Mouse (Mus musculus): Measurements from ENCODE around the gene Slamf8. TPM values are rescaled to one million over a fixed set of nuclear protein-coding genes. Genes with fewer than 3 reads are reported as not detected.

Gene Slamf8
- polyA plus RNA-seq (2015; fragmentation: Nextera tagmentation; extraction: Ambion mirVana): not detected in 2 replicates

DNA sequence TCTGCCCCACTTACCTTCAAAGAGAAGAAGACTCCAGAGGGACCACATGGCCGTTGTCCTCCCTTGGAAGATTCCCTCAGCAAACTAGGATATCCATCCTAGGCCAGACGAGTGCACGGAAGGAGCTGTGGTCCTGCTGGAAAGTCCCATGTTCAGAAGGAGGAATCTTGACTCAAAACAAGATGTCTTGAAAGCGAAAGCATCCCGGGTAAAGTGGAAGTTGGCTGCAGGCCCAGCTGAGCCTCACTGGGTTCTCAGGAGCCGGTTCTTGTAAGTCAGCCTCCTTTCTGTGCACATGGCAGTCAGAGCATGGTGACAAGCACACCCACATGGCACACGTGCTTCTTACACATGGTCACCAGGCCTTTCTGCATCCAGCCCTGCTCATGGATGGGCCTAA lies at the start of gene Slamf8:
Gene Slamf8 (minus strand): TSS at position 184 of the 400 bp plus-strand sequence.
- WGBS: 82% methylated on average over 7 of the region's 7 CpGs
- no peaks in the 10 kb centered on the region for H3K9me3 ChIP-seq
- H3K4me3 ChIP-seq: no peak within 1 kb of the TSS
- H3K27me3 ChIP-seq: no peaks in the 10 kb centered on the region
- H3K9ac ChIP-seq (replicated peaks): no peak within 1 kb of the TSS
- ATAC-seq (replicated peaks): no peak
- H3K36me3 ChIP-seq: no peaks in the 10 kb centered on the region
- H3K4me2 ChIP-seq (replicated peaks): no peak within 1 kb of the TSS
- no peak within 1 kb of the TSS for H3K27ac ChIP-seq (replicated peaks)
- peaks cover 12% of the 10 kb centered on the region for H3K4me1 ChIP-seq

DNA sequence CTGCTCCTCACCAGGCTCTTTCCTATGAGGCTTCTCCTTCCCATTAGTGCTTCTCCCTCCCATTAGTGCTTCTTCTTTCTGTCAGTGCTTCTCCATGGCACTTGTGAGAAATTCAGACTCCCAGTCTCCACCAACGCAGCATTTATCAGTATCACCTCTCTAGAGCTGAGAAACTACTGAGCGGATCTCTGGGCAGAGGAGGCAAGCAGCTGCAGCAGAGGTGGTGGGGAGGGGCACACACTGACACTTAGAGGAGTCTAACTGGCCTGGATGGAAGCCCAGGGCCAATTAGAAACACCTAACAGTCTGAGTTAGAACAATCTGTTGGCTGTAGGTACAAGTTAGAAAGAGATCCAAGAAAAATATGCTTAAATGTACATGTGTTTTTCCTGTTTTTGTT lies 48.4 kb upstream of the Slamf8 start:
- Histone ChIP-seq H3K27me3 (no peaks in the 10 kb centered on the region), H3K4me2 (replicated peaks) (no peak overlapping the region), H3K4me1 (no peaks in the 10 kb centered on the region), H3K36me3 (no peaks in the 10 kb centered on the region), H3K9ac (replicated peaks) (no peak overlapping the region), H3K9me3 (no peaks in the 10 kb centered on the region), H3K27ac (replicated peaks) (no peak overlapping the region), H3K4me3 (no peak overlapping the region)
- whole genome bisulfite sequencing: 59% methylated on average over 2 of the region's 2 CpGs
- ATAC-seq (replicated peaks): no peak

DNA sequence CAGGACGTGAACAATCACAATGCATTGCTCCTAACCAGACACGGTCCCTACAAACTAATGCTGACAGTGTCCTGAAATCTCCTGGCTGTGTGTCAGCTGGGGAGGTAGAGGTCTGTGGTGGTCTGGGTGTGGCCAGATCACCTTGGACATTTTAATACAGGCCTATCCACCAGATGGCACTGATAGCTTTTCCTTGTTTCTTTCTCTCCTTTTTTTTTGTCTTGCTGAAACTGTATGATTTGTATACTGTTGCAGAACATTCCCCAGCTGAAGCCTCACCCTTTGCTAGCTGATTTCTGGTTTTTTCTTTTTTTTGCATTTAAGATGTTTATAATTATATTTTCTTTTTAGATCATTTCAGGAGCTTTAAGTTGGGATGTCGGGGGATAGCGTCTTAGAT lies 47.4 kb upstream of the Slamf8 start:
- Histone ChIP-seq H3K36me3 (no peaks in the 10 kb centered on the region), H3K4me2 (replicated peaks) (no peak overlapping the region), H3K9ac (replicated peaks) (no peak overlapping the region), H3K27ac (replicated peaks) (no peak overlapping the region), H3K4me1 (no peaks in the 10 kb centered on the region), H3K4me3 (no peak overlapping the region), H3K9me3 (no peaks in the 10 kb centered on the region), H3K27me3 (no peaks in the 10 kb centered on the region)
- no peak for ATAC-seq (replicated peaks)
- 82% methylated on average over 4 of the region's 4 CpGs for WGBS

DNA sequence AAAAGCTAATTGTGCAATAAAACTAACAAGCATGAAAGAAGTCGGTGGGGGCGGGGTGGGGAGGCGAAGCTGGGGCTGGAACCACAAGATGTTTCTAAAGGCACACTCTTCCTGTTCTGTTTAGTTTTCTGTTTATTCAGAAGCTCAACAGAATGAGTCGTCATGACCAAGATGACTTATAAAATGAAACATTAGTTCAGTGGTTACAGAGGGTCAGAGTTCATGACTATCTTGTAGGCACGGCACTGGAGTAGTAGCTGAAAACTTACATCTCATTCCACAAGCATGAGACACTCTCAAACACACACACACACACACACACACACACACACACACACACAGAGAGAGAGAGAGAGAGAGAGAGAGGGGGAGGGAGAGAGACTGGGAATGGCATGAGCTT lies 45.9 kb upstream of the Slamf8 start:
- no peak overlapping the region for H3K4me3 ChIP-seq
- no peaks in the 10 kb centered on the region for H3K36me3 ChIP-seq
- H3K4me1 ChIP-seq: 0 out of 2 replicates have a peak, but pooled peaks cover 3% of the 10 kb centered on the region
- H3K27ac ChIP-seq (replicated peaks): no peak overlapping the region
- WGBS: 96% methylated on average over 5 of the region's 5 CpGs
- H3K4me2 ChIP-seq (replicated peaks): no peak overlapping the region
- no peak overlapping the region for H3K9ac ChIP-seq (replicated peaks)
- no peaks in the 10 kb centered on the region for H3K9me3 ChIP-seq
- H3K27me3 ChIP-seq: no peaks in the 10 kb centered on the region
- ATAC-seq (replicated peaks): no peak

DNA sequence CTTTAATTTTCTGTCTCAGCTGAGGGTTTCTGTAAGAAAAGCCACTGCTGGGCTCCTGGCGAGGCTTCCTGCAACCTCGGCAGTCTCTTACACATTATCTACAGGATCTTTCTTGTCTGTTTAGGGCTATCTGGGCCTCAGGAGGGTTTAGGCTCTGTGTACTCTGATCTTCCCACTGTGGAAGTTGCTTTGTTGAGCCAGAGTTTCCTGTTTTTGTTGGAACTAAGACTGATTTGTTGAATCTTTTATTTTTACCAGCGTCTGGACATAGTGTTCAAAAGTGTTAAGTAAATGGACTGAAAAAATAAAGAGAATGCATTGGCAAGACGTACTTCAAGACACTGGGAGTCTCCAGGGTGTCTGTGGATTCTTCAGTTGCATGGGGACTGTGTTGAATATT lies 44.9 kb upstream of the Slamf8 start:
- Histone ChIP-seq H3K9ac (replicated peaks) (no peak overlapping the region), H3K4me2 (replicated peaks) (no peak overlapping the region), H3K4me3 (no peak overlapping the region), H3K9me3 (no peaks in the 10 kb centered on the region), H3K36me3 (no peaks in the 10 kb centered on the region), H3K27ac (replicated peaks) (0 out of 2 replicates have a peak overlapping the region, but pooled peaks have one; percentile 20), H3K27me3 (no peaks in the 10 kb centered on the region), H3K4me1 (0 out of 2 replicates have a peak, but pooled peaks cover 3% of the 10 kb centered on the region)
- ATAC-seq (replicated peaks): no peak
- 65% methylated on average over 4 of the region's 4 CpGs for WGBS

DNA sequence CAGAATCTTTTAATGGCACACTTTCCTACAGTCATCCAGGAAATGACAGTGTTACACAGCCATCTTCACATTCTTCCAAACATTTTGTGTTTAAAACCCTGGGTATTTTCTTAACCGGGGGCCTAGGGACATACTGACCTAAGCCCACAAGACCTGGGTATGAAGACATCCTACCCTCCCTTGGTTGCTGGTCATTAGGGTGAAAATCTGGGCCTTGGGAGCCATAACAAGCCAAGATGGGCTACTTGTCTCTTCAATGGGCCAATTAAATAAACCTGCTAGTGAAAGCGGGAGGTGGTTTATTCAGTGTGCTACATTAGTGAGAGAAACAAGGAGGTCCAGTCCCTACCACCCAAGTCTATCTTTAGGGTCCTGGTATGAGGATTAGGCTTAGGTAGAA lies 43.8 kb upstream of the Slamf8 start:
- Histone ChIP-seq H3K4me1 (0 out of 2 replicates have a peak, but pooled peaks cover 3% of the 10 kb centered on the region), H3K36me3 (no peaks in the 10 kb centered on the region), H3K4me2 (replicated peaks) (no peak overlapping the region), H3K27me3 (no peaks in the 10 kb centered on the region), H3K9me3 (no peaks in the 10 kb centered on the region), H3K4me3 (no peak overlapping the region), H3K9ac (replicated peaks) (no peak overlapping the region), H3K27ac (replicated peaks) (no peak overlapping the region)
- 87% methylated on average over 2 of the region's 2 CpGs for WGBS
- ATAC-seq (replicated peaks): no peak

DNA sequence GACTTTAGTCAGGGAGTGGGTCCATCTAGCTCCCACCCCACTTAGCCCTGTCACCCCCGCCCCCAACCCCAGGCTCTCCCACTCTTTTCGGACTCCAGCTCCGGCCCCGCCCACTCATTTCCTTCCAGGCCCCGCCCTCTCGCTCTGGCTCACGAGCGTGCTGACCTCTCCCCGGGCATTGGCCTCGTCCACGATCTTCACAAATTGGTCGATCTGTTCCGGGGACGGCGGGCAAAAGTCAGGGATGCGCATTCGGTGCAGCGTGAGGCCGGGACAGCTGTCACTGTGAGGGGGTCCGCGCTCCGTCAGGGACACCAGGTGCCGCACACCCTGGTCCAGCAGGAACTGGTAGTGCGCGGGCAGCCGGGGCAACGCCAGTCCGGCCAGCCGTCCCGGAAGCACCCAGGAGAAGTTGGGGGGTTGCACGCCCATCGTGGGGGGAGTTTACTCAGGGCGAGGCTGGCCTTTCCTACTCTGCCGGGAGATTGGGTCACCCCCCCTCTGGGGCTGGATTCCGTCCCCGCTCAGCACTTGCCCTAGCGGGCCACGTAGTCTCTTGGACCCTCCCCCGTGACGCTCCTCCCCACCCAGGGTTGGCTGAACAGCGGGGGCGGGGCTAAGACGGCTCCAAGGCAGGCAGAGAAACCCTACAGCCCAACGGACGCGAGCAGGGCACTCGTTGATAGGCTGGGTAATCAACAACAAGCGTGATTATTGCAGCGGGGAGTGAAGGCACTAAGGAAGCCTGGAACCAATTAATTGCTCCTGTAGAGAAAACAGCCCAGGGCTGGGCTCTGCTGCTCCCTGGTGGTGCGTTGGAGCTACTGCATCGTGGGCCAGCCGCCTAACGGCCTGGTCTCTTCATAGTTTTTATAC lies 42.3 kb upstream of the Slamf8 start, which contains the start of gene Dusp23:
Gene Dusp23 (minus strand): TSS at position 512 of the 876 bp plus-strand sequence.
- Histone ChIP-seq H3K9ac (replicated peaks) (peak within 1 kb of the TSS; percentile 72), H3K27me3 (no peaks in the 10 kb centered on the region), H3K4me3 (peak within 1 kb of the TSS; percentile 71), H3K4me2 (replicated peaks) (peak within 1 kb of the TSS; percentile 91), H3K27ac (replicated peaks) (peak within 1 kb of the TSS; percentile 59), H3K9me3 (no peaks in the 10 kb centered on the region), H3K36me3 (no peaks in the 10 kb centered on the region), H3K4me1 (0 out of 2 replicates have a peak, but pooled peaks cover 3% of the 10 kb centered on the region)
- peak; percentile 99 for ATAC-seq (replicated peaks)
- WGBS: under 1% methylated on average over 53 of the region's 53 CpGs

DNA sequence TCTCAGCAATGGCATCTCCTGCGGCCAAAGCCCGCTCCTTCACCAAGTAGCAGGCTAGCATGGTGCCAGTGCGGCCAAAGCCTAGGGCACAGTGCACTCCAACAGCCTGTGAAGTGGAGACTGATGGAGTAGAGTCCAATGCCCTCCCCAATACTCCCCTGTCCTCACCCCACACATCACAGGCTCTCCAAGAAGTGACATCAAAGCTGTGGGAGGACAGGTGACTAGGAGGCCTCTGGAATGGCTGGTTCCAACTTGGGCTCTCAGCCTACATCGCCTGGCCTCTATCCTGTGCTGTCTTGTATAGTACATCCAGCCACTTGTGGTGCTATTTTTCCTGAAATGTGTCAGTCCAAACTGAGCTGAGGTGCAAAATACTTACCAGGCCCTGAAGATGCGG lies 41.4 kb upstream of the Slamf8 start:
- no peak overlapping the region for H3K4me2 ChIP-seq (replicated peaks)
- no peaks in the 10 kb centered on the region for H3K9me3 ChIP-seq
- H3K4me3 ChIP-seq: no peak overlapping the region
- no peak for ATAC-seq (replicated peaks)
- no peak overlapping the region for H3K9ac ChIP-seq (replicated peaks)
- H3K27me3 ChIP-seq: no peaks in the 10 kb centered on the region
- 0 out of 2 replicates have a peak, but pooled peaks cover 3% of the 10 kb centered on the region for H3K4me1 ChIP-seq
- H3K36me3 ChIP-seq: no peaks in the 10 kb centered on the region
- 85% methylated on average over 5 of the region's 5 CpGs for WGBS
- no peak overlapping the region for H3K27ac ChIP-seq (replicated peaks)

DNA sequence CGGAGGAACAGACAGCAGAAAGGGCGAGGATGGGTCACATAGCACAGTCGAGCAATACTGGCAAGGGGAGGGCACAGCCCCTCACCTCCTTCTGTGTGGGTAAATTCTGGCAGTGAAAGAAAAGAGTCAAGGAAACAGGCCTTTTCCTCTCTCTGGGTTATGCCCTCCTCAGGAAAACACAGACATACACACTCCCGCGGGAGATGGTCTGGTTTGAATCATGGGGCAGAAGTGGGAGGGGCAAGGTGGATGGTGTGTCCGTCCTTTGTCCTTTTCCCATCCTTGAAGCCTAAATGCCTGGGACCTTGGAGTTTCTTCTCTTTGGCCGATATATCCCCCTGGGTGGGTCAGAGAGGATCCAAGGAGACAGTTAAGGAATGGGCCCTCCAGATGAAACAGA lies 39.5 kb upstream of the Slamf8 start:
- H3K9ac ChIP-seq (replicated peaks): no peak overlapping the region
- no peaks in the 10 kb centered on the region for H3K9me3 ChIP-seq
- no peak for ATAC-seq (replicated peaks)
- no peak overlapping the region for H3K4me2 ChIP-seq (replicated peaks)
- H3K27me3 ChIP-seq: no peaks in the 10 kb centered on the region
- 83% methylated on average over 7 of the region's 7 CpGs for WGBS
- no peaks in the 10 kb centered on the region for H3K36me3 ChIP-seq
- H3K4me3 ChIP-seq: no peak overlapping the region
- H3K27ac ChIP-seq (replicated peaks): no peak overlapping the region
- H3K4me1 ChIP-seq: 0 out of 2 replicates have a peak, but pooled peaks cover 3% of the 10 kb centered on the region

DNA sequence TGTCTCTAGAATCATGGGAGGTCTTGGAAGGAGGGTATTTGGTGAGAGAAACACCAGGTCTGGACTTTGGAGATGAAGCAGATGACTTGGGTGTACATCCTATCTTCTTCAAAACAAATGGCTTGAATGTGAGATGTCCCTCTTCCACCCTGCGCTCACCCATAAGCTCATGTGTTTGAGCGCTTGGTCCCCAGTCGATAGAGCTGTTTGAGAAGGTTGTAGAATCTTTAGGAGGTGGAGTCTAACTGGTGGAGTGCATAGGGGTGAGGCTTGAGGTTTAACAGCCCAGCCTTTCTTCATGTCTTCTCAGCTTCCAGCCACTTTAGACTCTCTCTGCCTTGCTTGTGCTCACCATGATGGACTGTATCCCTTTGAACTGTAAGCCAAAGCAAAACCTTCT lies 35.9 kb upstream of the Slamf8 start:
- Histone ChIP-seq H3K36me3 (no peaks in the 10 kb centered on the region), H3K4me2 (replicated peaks) (no peak overlapping the region)
- WGBS: 95% methylated on average over 3 of the region's 3 CpGs

DNA sequence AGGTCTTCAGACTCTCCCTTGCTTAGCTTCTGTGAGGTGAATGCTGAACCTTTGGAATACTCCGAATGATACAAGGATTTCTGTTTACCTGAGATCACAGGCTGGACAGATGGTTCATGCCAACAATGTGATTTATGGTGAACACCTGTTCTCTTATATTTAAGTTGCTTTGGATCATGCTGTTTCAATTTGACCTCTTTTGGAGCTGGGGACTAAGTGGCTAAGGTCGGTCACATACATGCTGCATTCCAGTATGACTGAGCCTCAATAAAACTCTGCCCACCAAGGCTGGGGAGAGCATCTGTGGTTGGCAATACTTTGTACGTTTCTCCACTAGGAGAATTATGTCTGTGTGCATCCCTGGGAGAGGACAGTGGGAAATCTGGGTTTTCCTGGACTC lies 33.7 kb upstream of the Slamf8 start:
- Histone ChIP-seq H3K36me3 (no peaks in the 10 kb centered on the region), H3K9me3 (no peaks in the 10 kb centered on the region), H3K27ac (replicated peaks) (no peak overlapping the region), H3K4me2 (replicated peaks) (no peak overlapping the region), H3K27me3 (no peaks in the 10 kb centered on the region), H3K4me1 (no peaks in the 10 kb centered on the region), H3K4me3 (no peak overlapping the region), H3K9ac (replicated peaks) (no peak overlapping the region)
- 91% methylated on average over 3 of the region's 3 CpGs for WGBS
- no peak for ATAC-seq (replicated peaks)

More for the DNA sequence above, 35.9 kb upstream of the Slamf8 start:
- H3K9ac ChIP-seq (replicated peaks): no peak overlapping the region
- no peaks in the 10 kb centered on the region for H3K4me1 ChIP-seq
- no peaks in the 10 kb centered on the region for H3K27me3 ChIP-seq
- no peak for ATAC-seq (replicated peaks)
- H3K9me3 ChIP-seq: no peaks in the 10 kb centered on the region
- no peak overlapping the region for H3K4me3 ChIP-seq
- no peak overlapping the region for H3K27ac ChIP-seq (replicated peaks)

DNA sequence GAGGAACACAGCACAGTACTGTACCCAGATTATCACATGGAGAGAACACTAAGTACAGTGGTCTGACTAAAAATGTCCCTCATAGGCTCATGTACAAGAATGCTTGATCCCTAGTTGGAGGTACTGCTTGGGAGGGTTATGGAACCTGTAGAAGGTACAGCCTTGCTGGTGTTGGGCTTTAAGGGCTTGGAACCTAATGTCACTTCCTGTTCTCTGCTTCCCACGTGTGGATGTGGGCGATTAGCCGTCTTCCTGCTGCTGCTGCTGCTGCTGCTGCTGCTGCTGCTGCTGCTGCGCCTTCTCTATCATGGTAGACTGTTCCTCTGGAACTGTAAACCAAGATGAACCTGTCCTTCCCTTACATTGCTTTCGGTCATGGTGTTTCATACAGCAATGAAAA lies 33.2 kb upstream of the Slamf8 start:
- Histone ChIP-seq H3K4me2 (replicated peaks) (no peak overlapping the region), H3K27ac (replicated peaks) (no peak overlapping the region), H3K27me3 (no peaks in the 10 kb centered on the region), H3K36me3 (no peaks in the 10 kb centered on the region), H3K9ac (replicated peaks) (no peak overlapping the region), H3K4me3 (no peak overlapping the region), H3K4me1 (no peaks in the 10 kb centered on the region), H3K9me3 (no peaks in the 10 kb centered on the region)
- no peak for ATAC-seq (replicated peaks)
- WGBS: 82% methylated on average over 5 of the region's 5 CpGs

All from forebrain, embryonic 15.5 days (tissue).